Comparison of ENCODE assay signal across 28 mouse cellular contexts in the genomic region with DNA sequence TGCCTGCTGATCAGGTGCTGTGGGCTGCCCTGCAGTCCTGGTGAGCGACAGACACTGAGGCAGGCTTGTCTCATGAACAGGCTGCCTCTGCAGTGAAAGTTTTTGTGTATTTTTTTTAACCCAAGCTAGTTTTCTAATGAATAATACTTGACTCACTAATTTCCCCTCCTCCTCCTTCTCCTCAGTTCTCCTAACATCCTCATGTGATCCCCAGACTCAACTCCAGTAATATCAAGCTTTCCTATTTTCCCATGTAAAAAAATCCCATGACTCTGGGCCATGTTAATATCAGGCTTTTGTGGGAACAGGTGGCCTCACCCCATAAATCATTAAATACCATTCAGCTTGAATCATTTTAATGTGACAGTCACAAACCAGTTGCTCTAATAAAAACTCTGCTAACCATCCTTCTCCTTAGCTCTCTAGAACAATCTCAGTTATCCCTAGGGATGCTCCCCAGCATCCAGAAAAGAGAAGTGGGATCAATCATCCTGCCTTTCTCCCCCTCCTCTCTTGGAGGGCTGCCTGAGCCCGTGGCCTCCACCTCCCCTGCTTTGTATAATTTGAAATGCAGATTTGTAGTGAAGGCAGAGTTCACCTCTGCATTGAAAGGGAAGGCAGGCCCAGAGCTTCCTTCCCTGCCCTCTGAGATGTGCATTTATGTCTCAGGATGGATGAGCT. TPM values are rescaled to one million over a fixed set of nuclear protein-coding genes. Genes with fewer than 3 reads are reported as not detected.
A peak's percentile ranks its signal among the peaks of the same experiment; 100 is the strongest.
DNase-seq lines count a peak whose midpoint lies in the region; ATAC-seq and TF ChIP-seq lines count a peak whose summit lies in the region.
"Had no signal": no experiment of that assay in that cellular context is flagged by ENCODE, and none has a peak within 500 bp of the region (broad histone marks: within the 10 kb centered on the region; RNA-seq: fewer than 3 reads in every experiment).

No protein-coding gene starts in this region.

- DNase-seq in hindbrain, embryonic 11.5 days (ENCODE audit: low spot score), result no peak
- DNase-seq in hindbrain, embryonic 14.5 days (ENCODE audit: low spot score), result no peak
- peak; percentile 25 for DNase-seq in midbrain, embryonic 14.5 days
- DNase-seq in midbrain, embryonic 11.5 days (ENCODE audit: low spot score, missing footprints), result no peak
- peak; percentile 65 for DNase-seq in NIH3T3 (ENCODE audit: low read depth)
- DNase-seq in B cell, adult 2 months, result no peak
- no peak for DNase-seq in heart, adult 11 months
- DNase-seq: adrenal gland, postnatal 36 days; cerebellum, adult 2 months; cerebellum, postnatal 14 days; forebrain, postnatal 0 days; heart, postnatal 14 days; kidney, adult 2 months; kidney, postnatal 36 days; left cerebral cortex, postnatal 4 days; liver, postnatal 0 days; lung, postnatal 36 days; right cerebral cortex, adult 18-20 months; right cerebral cortex, postnatal 4 days; thymus, adult 18-20 months; thymus, postnatal 36 days had no signal

- H3K4me2 ChIP-seq in hindbrain, embryonic 11.5 days (replicated peaks; ENCODE audit: low read depth, low read length), result no peak overlapping the region
- no peak overlapping the region for H3K4me2 ChIP-seq in hindbrain, embryonic 14.5 days (replicated peaks)
- H3K4me2 ChIP-seq in midbrain, embryonic 14.5 days (ENCODE audit: low read length), result no peak overlapping the region
- H3K4me2 ChIP-seq in midbrain, embryonic 11.5 days, result no peak overlapping the region
- H3K4me2 ChIP-seq in myocyte (ENCODE audit: low read depth), result peak overlapping the region; percentile 12
- H3K4me2 ChIP-seq: forebrain, embryonic 12.5 days; liver, embryonic 12.5 days; midbrain, embryonic 15.5 days had no signal

- TF ChIP-seq POLR2A in myocyte (IDR thresholded peaks at IDR 0.05; ENCODE audit: insufficient read length, low read depth), result no peak

- ATAC-seq in hindbrain, embryonic 11.5 days (ENCODE audit: low FRiP score), result peak; percentile 57
- no peak for ATAC-seq in hindbrain, embryonic 14.5 days (ENCODE audit: low FRiP score)
- no peak for ATAC-seq in midbrain, embryonic 14.5 days (ENCODE audit: low FRiP score, low TSS enrichment)
- no peak for ATAC-seq in midbrain, embryonic 11.5 days (ENCODE audit: low FRiP score)
- ATAC-seq: forebrain, postnatal 0 days; liver, embryonic 12.5 days; liver, postnatal 0 days; midbrain, embryonic 15.5 days had no signal

- H3K27me3 ChIP-seq in hindbrain, embryonic 11.5 days (ENCODE audit: control insufficient read depth, insufficient read depth, low read length), result peaks cover 17% of the 10 kb centered on the region; the same call in 1 of the 2 replicates
- peaks cover 32% of the 10 kb centered on the region for H3K27me3 ChIP-seq in hindbrain, embryonic 14.5 days (ENCODE audit: control insufficient read depth, insufficient read depth, low read length)
- peaks cover 31% of the 10 kb centered on the region for H3K27me3 ChIP-seq in midbrain, embryonic 14.5 days (ENCODE audit: control insufficient read depth, insufficient read depth, low read length)
- peaks cover 14% of the 10 kb centered on the region for H3K27me3 ChIP-seq in midbrain, embryonic 11.5 days (ENCODE audit: control insufficient read depth, insufficient read depth, low read length)
- no peaks in the 10 kb centered on the region for H3K27me3 ChIP-seq in myocyte (ENCODE audit: control insufficient read depth, insufficient read depth, insufficient read length)

- peak overlapping the region; percentile 17; the same call in 1 of the 2 replicates for H3K27ac ChIP-seq in hindbrain, embryonic 11.5 days (ENCODE audit: low read depth, low read length)
- no peak overlapping the region for H3K27ac ChIP-seq in hindbrain, embryonic 14.5 days
- H3K27ac ChIP-seq in midbrain, embryonic 14.5 days (replicated peaks; ENCODE audit: low read depth, low read length), result no peak overlapping the region
- H3K27ac ChIP-seq in midbrain, embryonic 11.5 days (ENCODE audit: low read depth, low read length), result no peak overlapping the region
- H3K27ac ChIP-seq: forebrain, embryonic 12.5 days; hindbrain, embryonic 10.5 days; layer of hippocampus, adult 2 months; liver, embryonic 12.5 days; midbrain, embryonic 15.5 days; stomach, postnatal 0 days had no signal

- H3ac ChIP-seq in myocyte (ENCODE audit: control insufficient read depth, insufficient read length), result no peak overlapping the region

- WGBS in hindbrain, embryonic 11.5 days, result 40% methylated on average over 2 of the region's 2 CpGs
- WGBS in hindbrain, embryonic 14.5 days, result 39% methylated on average over 2 of the region's 2 CpGs
- WGBS in midbrain, embryonic 14.5 days, result 41% methylated on average over 2 of the region's 2 CpGs
- WGBS in midbrain, embryonic 11.5 days, result 36% methylated on average over 2 of the region's 2 CpGs

- no peaks in the 10 kb centered on the region for H3K36me3 ChIP-seq in hindbrain, embryonic 11.5 days (ENCODE audit: control insufficient read depth, insufficient read depth, low read length)
- H3K36me3 ChIP-seq in hindbrain, embryonic 14.5 days (replicated peaks; ENCODE audit: control insufficient read depth, insufficient read depth), result no peaks in the 10 kb centered on the region
- no peaks in the 10 kb centered on the region for H3K36me3 ChIP-seq in midbrain, embryonic 14.5 days (ENCODE audit: control insufficient read depth, insufficient read depth, low read length)
- H3K36me3 ChIP-seq in midbrain, embryonic 11.5 days (ENCODE audit: control insufficient read depth, insufficient read depth, low read length), result no peaks in the 10 kb centered on the region
- H3K36me3 ChIP-seq in myocyte (ENCODE audit: control insufficient read depth, insufficient read depth), result no peaks in the 10 kb centered on the region
- H3K36me3 ChIP-seq: forebrain, embryonic 12.5 days; midbrain, embryonic 15.5 days had no signal

- H3K4me1 ChIP-seq in hindbrain, embryonic 11.5 days (replicated peaks; ENCODE audit: control insufficient read depth, insufficient read depth, low read length), result 0 out of 2 replicates have a peak, but pooled peaks cover 3% of the 10 kb centered on the region
- H3K4me1 ChIP-seq in hindbrain, embryonic 14.5 days (replicated peaks; ENCODE audit: control insufficient read depth, insufficient read depth, low read length), result no peaks in the 10 kb centered on the region
- 0 out of 2 replicates have a peak, but pooled peaks cover 3% of the 10 kb centered on the region for H3K4me1 ChIP-seq in midbrain, embryonic 14.5 days (ENCODE audit: control insufficient read depth, insufficient read depth, low read length)
- peaks cover 7% of the 10 kb centered on the region for H3K4me1 ChIP-seq in midbrain, embryonic 11.5 days (ENCODE audit: control insufficient read depth, insufficient read depth, low read length)
- H3K4me1 ChIP-seq: midbrain, embryonic 15.5 days had no signal

- no peak overlapping the region for H3K9ac ChIP-seq in hindbrain, embryonic 11.5 days (ENCODE audit: low read depth, low read length)
- H3K9ac ChIP-seq in hindbrain, embryonic 14.5 days, result no peak overlapping the region
- H3K9ac ChIP-seq in midbrain, embryonic 14.5 days (replicated peaks; ENCODE audit: low read length), result no peak overlapping the region
- no peak overlapping the region for H3K9ac ChIP-seq in midbrain, embryonic 11.5 days (ENCODE audit: low read length)
- H3K9ac ChIP-seq: forebrain, embryonic 12.5 days; forebrain, postnatal 0 days; liver, embryonic 12.5 days; liver, postnatal 0 days; midbrain, embryonic 15.5 days had no signal

- no peaks in the 10 kb centered on the region for H3K79me2 ChIP-seq in myocyte (ENCODE audit: control insufficient read depth, insufficient read depth)

- H3K4me3 ChIP-seq in hindbrain, embryonic 11.5 days (ENCODE audit: low read depth, low read length), result no peak overlapping the region
- H3K4me3 ChIP-seq in hindbrain, embryonic 14.5 days (replicated peaks; ENCODE audit: low read length), result no peak overlapping the region
- no peak overlapping the region for H3K4me3 ChIP-seq in midbrain, embryonic 14.5 days (replicated peaks; ENCODE audit: low read depth, low read length)
- H3K4me3 ChIP-seq in midbrain, embryonic 11.5 days (ENCODE audit: low read depth, low read length), result no peak overlapping the region
- no peak overlapping the region for H3K4me3 ChIP-seq in myocyte
- H3K4me3 ChIP-seq: forebrain, embryonic 12.5 days; hindbrain, embryonic 10.5 days; layer of hippocampus, adult 2 months; liver, embryonic 12.5 days; midbrain, embryonic 15.5 days had no signal

- no peaks in the 10 kb centered on the region for H3K9me3 ChIP-seq in hindbrain, embryonic 11.5 days (ENCODE audit: control insufficient read depth, low read length)
- no peaks in the 10 kb centered on the region for H3K9me3 ChIP-seq in hindbrain, embryonic 14.5 days (ENCODE audit: control insufficient read depth, low read length)
- H3K9me3 ChIP-seq in midbrain, embryonic 14.5 days (ENCODE audit: control insufficient read depth, low read length), result no peaks in the 10 kb centered on the region
- no peaks in the 10 kb centered on the region for H3K9me3 ChIP-seq in midbrain, embryonic 11.5 days (ENCODE audit: control insufficient read depth, low read length)
- H3K9me3 ChIP-seq: forebrain, embryonic 12.5 days; hindbrain, embryonic 10.5 days; liver, embryonic 12.5 days; midbrain, embryonic 15.5 days had no signal

TF ChIP-seq in myocyte, 11 proteins besides CTCF, POLR2A, EP300 and RAD21:
- peak in 2 of 3 experiments; percentile 38 to 43 for TF ChIP-seq MYOD1 (IDR thresholded peaks at IDR 0.05; ENCODE audit: control insufficient read depth in 1 of 3, insufficient read length in 2 of 3, low read depth in 2 of 3)
- no peak for TF ChIP-seq POLR2AphosphoS2 (IDR thresholded peaks at IDR 0.05; ENCODE audit: insufficient read length, low read depth)
- no peak for TF ChIP-seq REST (IDR thresholded peaks at IDR 0.05; ENCODE audit: insufficient read depth, insufficient read length)
- no peak for TF ChIP-seq MAX (IDR thresholded peaks at IDR 0.05; ENCODE audit: low read depth)
- peak; percentile 53 for TF ChIP-seq USF1 (IDR thresholded peaks at IDR 0.05; ENCODE audit: low read depth)
- no peak for TF ChIP-seq MYOG (IDR thresholded peaks at IDR 0.05; ENCODE audit: control insufficient read depth in 1 of 3, insufficient read depth in 1 of 3, insufficient read length in 2 of 3, low read depth in 2 of 3)
- TF ChIP-seq E2F4 (IDR thresholded peaks at IDR 0.05; ENCODE audit: insufficient read depth), result no peak

RNA-seq across cellular contexts. Expression of a gene that starts 6.9 kb away (rescaled TPM):
- polyA plus RNA-seq in hindbrain, embryonic 11.5 days (2014; fragmentation: Nextera tagmentation; extraction: Ambion mirVana), result 62.2 and 65.1 TPM in 2 replicates
- polyA plus RNA-seq in hindbrain, embryonic 14.5 days (2014; fragmentation: Nextera tagmentation; extraction: Ambion mirVana), result 61.8 and 62.4 TPM in 2 replicates
- 6.4 and 80.3 TPM in 2 replicates for polyA plus RNA-seq in midbrain, embryonic 14.5 days (2014; fragmentation: Nextera tagmentation; extraction: Ambion mirVana)
- 70.9 and 79.2 TPM in 2 replicates for polyA plus RNA-seq in midbrain, embryonic 11.5 days (2014; fragmentation: Nextera tagmentation; extraction: Ambion mirVana)
- 7.5 TPM for polyA plus RNA-seq in myocyte (2012; fragmentation: generic; extraction: Trizol)

Comparison
In these comparisons a context has a peak if more than half of its experiments do, and no peak if none do; other contexts are left out.
1. DNase-seq: peak in midbrain, embryonic 14.5 days (single experiment) and NIH3T3 (single experiment); none in hindbrain, embryonic 11.5 days (single experiment), hindbrain, embryonic 14.5 days (single experiment), midbrain, embryonic 11.5 days (single experiment), B cell, adult 2 months (0 of 2) and heart, adult 11 months (single experiment).